Mouse (Mus musculus) ES-Bruce4 (cell line): ENCODE measurements around the gene Clec16a. TPM values are rescaled to one million over a fixed set of nuclear protein-coding genes. Genes with fewer than 3 reads are reported as not detected.
A peak's percentile ranks its signal among the peaks of the same experiment; 100 is the strongest.

Source experiments
- H3K27ac ChIP-seq: 2 replicates; pipeline ENCODE4 v1.5.1; 2012; ENCODE audit warnings: low read length, inconsistent platforms; ENCODE audit not compliant: insufficient read depth
- H3K27me3 ChIP-seq: 2 replicates; pipeline ENCODE4 v1.6.1; 2012; ENCODE audit warnings: mild to moderate bottlenecking, low read length, inconsistent platforms; ENCODE audit not compliant: control insufficient read depth, poor library complexity, insufficient read depth, severe bottlenecking
- H3K36me3 ChIP-seq: 2 replicates; pipeline ENCODE4 v1.6.1; 2012; ENCODE audit warnings: inconsistent platforms, mild to moderate bottlenecking, low read length, moderate library complexity; ENCODE audit not compliant: control insufficient read depth, poor library complexity, insufficient read depth, severe bottlenecking
- H3K4me1 ChIP-seq: one replicate; pipeline ENCODE4 v1.8.1; 2011; ENCODE audit warnings: low read length; ENCODE audit not compliant: control insufficient read depth, insufficient read depth
- H3K4me3 ChIP-seq: 2 replicates; pipeline ENCODE4 v1.5.1; 2011; ENCODE audit warnings: low read depth, mild to moderate bottlenecking, low read length
- H3K9ac ChIP-seq: 2 replicates; pipeline ENCODE4 v1.6.1; 2012; ENCODE audit warnings: low read depth, mild to moderate bottlenecking, inconsistent platforms; ENCODE audit not compliant: poor library complexity, severe bottlenecking
- H3K9me3 ChIP-seq: replicated peaks from 2 replicates; pipeline ENCODE4 v1.6.1; 2012; ENCODE audit warnings: mild to moderate bottlenecking, low read length, inconsistent platforms; ENCODE audit not compliant: control insufficient read depth, poor library complexity, insufficient read depth, severe bottlenecking
- CTCF ChIP-seq: IDR thresholded peaks from one replicate; pipeline ENCODE4 v1.8.1; 2011; ENCODE audit warnings: low read depth, low read length
- EP300 ChIP-seq: IDR thresholded peaks from 2 replicates; pipeline ENCODE4 v1.6.1; 2011; ENCODE audit warnings: low read depth, low read length; ENCODE audit not compliant: insufficient read depth
- POLR2A ChIP-seq: IDR thresholded peaks from one replicate; pipeline ENCODE4 v1.8.1; 2011; ENCODE audit warnings: low read length; ENCODE audit not compliant: insufficient read depth
- polyA plus RNA-seq: library from polyadenylated mRNA; stranded (reverse); fragments of >200 nt; gene quantifications from 2 replicates; pipeline ENCODE4 v1.2.4, GENCODE M21; 2011; ENCODE audit warnings: low read depth; ENCODE audit not compliant: missing spikeins, insufficient read depth, insufficient read length

Gene Clec16a
- polyA plus RNA-seq, 1 experiment, result 9.5 TPM

GRCm38 (mm10) chr16:10507445-10507844, 37.7 kb upstream of the Clec16a start:
- TF ChIP-seq CTCF, result no peak
- no peak for TF ChIP-seq EP300
- TF ChIP-seq POLR2A, result no peak
- Histone ChIP-seq H3K27ac (no peak overlapping the region), H3K36me3 (no peaks in the 10 kb centered on the region), H3K4me3 (no peak overlapping the region), H3K4me1 (no peaks in the 10 kb centered on the region), H3K27me3 (no peaks in the 10 kb centered on the region), H3K9ac (no peak overlapping the region), H3K9me3 (no peaks in the 10 kb centered on the region)

- Histone ChIP-seq H3K27me3 (no peaks in the 10 kb centered on the region), H3K4me1 (no peaks in the 10 kb centered on the region), H3K9ac (no peak overlapping the region), H3K4me3 (no peak overlapping the region), H3K36me3 (no peaks in the 10 kb centered on the region), H3K9me3 (no peaks in the 10 kb centered on the region), H3K27ac (no peak overlapping the region)
- TF ChIP-seq EP300 (no peak), CTCF (no peak), POLR2A (no peak)
Observed at GRCm38 (mm10) chr16:10508691-10509090, 36.4 kb upstream of the Clec16a start.

- no peaks in the 10 kb centered on the region for H3K36me3 ChIP-seq
- TF ChIP-seq POLR2A (no peak), CTCF (no peak), EP300 (no peak)
- H3K4me3 ChIP-seq, result no peak overlapping the region
- no peak overlapping the region for H3K27ac ChIP-seq
- H3K9ac ChIP-seq, result no peak overlapping the region
- H3K27me3 ChIP-seq, result no peaks in the 10 kb centered on the region
- no peaks in the 10 kb centered on the region for H3K4me1 ChIP-seq
- no peaks in the 10 kb centered on the region for H3K9me3 ChIP-seq
Observed at GRCm38 (mm10) chr16:10510477-10511133, 34.5 kb upstream of the Clec16a start.

GRCm38 (mm10) chr16:10511134-10511520, 34.0 kb upstream of the Clec16a start:
- Histone ChIP-seq H3K36me3 (no peaks in the 10 kb centered on the region), H3K9me3 (no peaks in the 10 kb centered on the region), H3K27ac (no peak overlapping the region), H3K9ac (no peak overlapping the region), H3K27me3 (no peaks in the 10 kb centered on the region), H3K4me3 (no peak overlapping the region), H3K4me1 (no peaks in the 10 kb centered on the region)
- TF ChIP-seq CTCF (no peak), EP300 (no peak), POLR2A (no peak)

GRCm38 (mm10) chr16:10515953-10516572, 29.1 kb upstream of the Clec16a start:
- TF ChIP-seq CTCF, result no peak
- TF ChIP-seq POLR2A, result no peak
- no peak for TF ChIP-seq EP300

GRCm38 (mm10) chr16:10518030-10518429, 27.1 kb upstream of the Clec16a start:
- no peaks in the 10 kb centered on the region for H3K4me1 ChIP-seq
- H3K9me3 ChIP-seq, result no peaks in the 10 kb centered on the region
- TF ChIP-seq EP300 (no peak), CTCF (peak; percentile 58)
- H3K27me3 ChIP-seq, result no peaks in the 10 kb centered on the region
- H3K9ac ChIP-seq, result no peak overlapping the region
- H3K4me3 ChIP-seq, result no peak overlapping the region
- no peak overlapping the region for H3K27ac ChIP-seq
- H3K36me3 ChIP-seq, result no peaks in the 10 kb centered on the region

More at GRCm38 (mm10) chr16:10515953-10516572, 29.1 kb upstream of the Clec16a start:
- H3K4me1 ChIP-seq, result no peaks in the 10 kb centered on the region
- H3K4me3 ChIP-seq, result no peak overlapping the region
- H3K9ac ChIP-seq, result no peak overlapping the region
- H3K27me3 ChIP-seq, result no peaks in the 10 kb centered on the region
- no peaks in the 10 kb centered on the region for H3K9me3 ChIP-seq
- no peaks in the 10 kb centered on the region for H3K36me3 ChIP-seq
- no peak overlapping the region for H3K27ac ChIP-seq
